Mouse (Mus musculus) heart, adult 2 months (tissue): ENCODE data around the gene Fgfr2. TPM values are rescaled to one million over a fixed set of nuclear protein-coding genes. Genes with fewer than 3 reads are reported as not detected.

Source experiments
- DNase-seq, 2 experiments: peaks; one replicate each; pipeline ENCODE4 v3.0.0; 2021
- H3K27ac ChIP-seq: fragments of 200-600 bp; 2 replicates; pipeline ENCODE4 v1.8.1; 2022
- H3K27me3 ChIP-seq: fragments of 200-500 bp; 2 replicates; pipeline ENCODE4 v1.6.1; 2012; ENCODE audit warnings: mild to moderate bottlenecking, low read length, inconsistent platforms, mixed read lengths; ENCODE audit not compliant: control insufficient read depth, insufficient read depth
- H3K36me3 ChIP-seq: fragments of 200-500 bp; 2 replicates; pipeline ENCODE4 v1.6.1; 2012; ENCODE audit warnings: low read length, inconsistent platforms; ENCODE audit not compliant: control insufficient read depth, insufficient read depth
- H3K4me1 ChIP-seq: fragments of 200-500 bp; 2 replicates; pipeline ENCODE4 v1.6.1; 2011; ENCODE audit warnings: low read length; ENCODE audit not compliant: control insufficient read depth, insufficient read depth
- H3K4me3 ChIP-seq: fragments of 200-600 bp; 2 replicates; pipeline ENCODE4 v1.8.1; 2022
- H3K79me2 ChIP-seq: fragments of 200-500 bp; replicated peaks from 2 replicates; pipeline ENCODE4 v1.6.1; 2012; ENCODE audit warnings: mild to moderate bottlenecking, inconsistent platforms, low read length, moderate library complexity, mixed read lengths; ENCODE audit not compliant: control insufficient read depth, insufficient read depth
- H3K9ac ChIP-seq: fragments of 200-500 bp; 2 replicates; pipeline ENCODE4 v1.6.1; 2012; ENCODE audit warnings: low read depth, mild to moderate bottlenecking, control low read depth, inconsistent platforms, low read length, mixed read lengths
- CTCF ChIP-seq: fragments of 200-600 bp; IDR thresholded peaks from 2 replicates; pipeline ENCODE4 v1.8.1; 2022; ENCODE audit warnings: antibody characterized with exemption, mild to moderate bottlenecking, moderate library complexity
- EP300 ChIP-seq: fragments of 200-500 bp; IDR thresholded peaks from 2 replicates; pipeline ENCODE4 v1.6.1; 2011; ENCODE audit warnings: low read depth, low read length, control low read depth; ENCODE audit not compliant: insufficient read depth
- POLR2A ChIP-seq: fragments of 200-500 bp; IDR thresholded peaks from 2 replicates; pipeline ENCODE4 v1.6.1; 2011; ENCODE audit warnings: mild to moderate bottlenecking, low read depth, low read length, control low read depth; ENCODE audit not compliant: insufficient read depth
- WGBS: fragments of 180-500 bp; shearing (Covaris S2); methylation state at CpG from one replicate; pipeline ENCODE4 v1.1.7; 2018; 5-methylcytosine and 5-hydroxymethylcytosine counted together
- intact Hi-C: fragments of 180-260 bp; cut with DNase I; formaldehyde crosslinking; loops from one replicate; pipeline ENCODE4 v1.15.1; 2025
- polyA plus RNA-seq: library from polyadenylated mRNA; depleted of rRNA; stranded (reverse); fragments of >200 nt; gene quantifications from 2 replicates; pipeline ENCODE4 v1.2.3, GENCODE M21; 2012
- total RNA-seq, 2 experiments: library from RNA; stranded (reverse); gene quantifications; 2 replicates each; pipeline ENCODE4 v1.2.3; 2021

Fgfr2 gene
- total and polyA plus RNA-seq, 3 experiments = 1.1 to 2.0 (median 1.3) TPM

GRCm38 (mm10) chr7:130244545-130244944 is 2878.6 kb downstream of the Fgfr2 start:
- TF ChIP-seq CTCF = no peak
- TF ChIP-seq EP300 = no peak
- no peak for TF ChIP-seq POLR2A
- Histone ChIP-seq H3K9ac (no peak overlapping the region), H3K79me2 (no peaks in the 10 kb centered on the region), H3K27ac (no peak overlapping the region), H3K36me3 (no peaks in the 10 kb centered on the region), H3K4me1 (no peaks in the 10 kb centered on the region), H3K4me3 (no peak overlapping the region), H3K27me3 (no peaks in the 10 kb centered on the region)
- intact Hi-C loops = no loop called here
- 58% methylated on average over 7 of the region's 7 CpGs for WGBS
- no peak for DNase-seq

GRCm38 (mm10) chr7:130243811-130244210 is 2879.3 kb downstream of the Fgfr2 start:
- H3K27ac ChIP-seq = no peak overlapping the region
- H3K4me1 ChIP-seq = no peaks in the 10 kb centered on the region
- no peak overlapping the region for H3K4me3 ChIP-seq
- no peak overlapping the region for H3K9ac ChIP-seq
- intact Hi-C loops = no loop called here
- no peaks in the 10 kb centered on the region for H3K36me3 ChIP-seq
- DNase-seq = no peak
- TF ChIP-seq EP300 (no peak), CTCF (no peak), POLR2A (no peak)
- H3K27me3 ChIP-seq = no peaks in the 10 kb centered on the region
- no peaks in the 10 kb centered on the region for H3K79me2 ChIP-seq
- WGBS = 73% methylated on average over 4 of the region's 4 CpGs

GRCm38 (mm10) chr7:130240191-130240590 is 2883.0 kb downstream of the Fgfr2 start:
- TF ChIP-seq CTCF = no peak
- TF ChIP-seq EP300 = no peak
- TF ChIP-seq POLR2A = no peak
- H3K4me3 ChIP-seq = no peak overlapping the region
- no peaks in the 10 kb centered on the region for H3K79me2 ChIP-seq
- no peaks in the 10 kb centered on the region for H3K36me3 ChIP-seq
- WGBS = 90% methylated on average over 9 of the region's 9 CpGs
- DNase-seq = no peak
- H3K9ac ChIP-seq = no peak overlapping the region
- H3K27ac ChIP-seq = no peak overlapping the region
- H3K27me3 ChIP-seq = no peaks in the 10 kb centered on the region
- H3K4me1 ChIP-seq = no peaks in the 10 kb centered on the region
- intact Hi-C loops = no loop called here

- TF ChIP-seq POLR2A = no peak
- no peak for TF ChIP-seq CTCF
- no peak for TF ChIP-seq EP300
- no peaks in the 10 kb centered on the region for H3K79me2 ChIP-seq
- no peak overlapping the region for H3K9ac ChIP-seq
- no peak for DNase-seq
- no peaks in the 10 kb centered on the region for H3K4me1 ChIP-seq
- H3K27ac ChIP-seq = no peak overlapping the region
- WGBS = 82% methylated on average over 5 of the region's 5 CpGs
- H3K4me3 ChIP-seq = no peak overlapping the region
- no peaks in the 10 kb centered on the region for H3K27me3 ChIP-seq
- no peaks in the 10 kb centered on the region for H3K36me3 ChIP-seq
- intact Hi-C loops = no loop called here
Observed at GRCm38 (mm10) chr7:130237244-130237643, 2885.9 kb downstream of the Fgfr2 start.

- TF ChIP-seq EP300 (no peak), POLR2A (no peak), CTCF (no peak)
- WGBS = 87% methylated on average over 7 of the region's 7 CpGs
Observed at GRCm38 (mm10) chr7:130233777-130234176, 2889.4 kb downstream of the Fgfr2 start.

GRCm38 (mm10) chr7:130230034-130230433 is 2893.1 kb downstream of the Fgfr2 start:
- 90% methylated on average over 4 of the region's 4 CpGs for WGBS
- TF ChIP-seq CTCF (no peak), EP300 (no peak), POLR2A (no peak)
- no peak overlapping the region for H3K9ac ChIP-seq
- intact Hi-C loops = no loop called here
- H3K79me2 ChIP-seq = no peaks in the 10 kb centered on the region
- H3K27ac ChIP-seq = no peak overlapping the region
- H3K4me1 ChIP-seq = no peaks in the 10 kb centered on the region
- no peaks in the 10 kb centered on the region for H3K36me3 ChIP-seq
- H3K27me3 ChIP-seq = no peaks in the 10 kb centered on the region
- no peak overlapping the region for H3K4me3 ChIP-seq
- DNase-seq = no peak

More at GRCm38 (mm10) chr7:130233777-130234176, 2889.4 kb downstream of the Fgfr2 start:
- Histone ChIP-seq H3K36me3 (no peaks in the 10 kb centered on the region), H3K9ac (no peak overlapping the region), H3K4me1 (no peaks in the 10 kb centered on the region), H3K4me3 (no peak overlapping the region), H3K27ac (no peak overlapping the region), H3K79me2 (no peaks in the 10 kb centered on the region), H3K27me3 (no peaks in the 10 kb centered on the region)
- intact Hi-C loops = no loop called here
- no peak for DNase-seq
